ENCODE assay signal across 31 mouse cellular contexts in the genomic region with DNA sequence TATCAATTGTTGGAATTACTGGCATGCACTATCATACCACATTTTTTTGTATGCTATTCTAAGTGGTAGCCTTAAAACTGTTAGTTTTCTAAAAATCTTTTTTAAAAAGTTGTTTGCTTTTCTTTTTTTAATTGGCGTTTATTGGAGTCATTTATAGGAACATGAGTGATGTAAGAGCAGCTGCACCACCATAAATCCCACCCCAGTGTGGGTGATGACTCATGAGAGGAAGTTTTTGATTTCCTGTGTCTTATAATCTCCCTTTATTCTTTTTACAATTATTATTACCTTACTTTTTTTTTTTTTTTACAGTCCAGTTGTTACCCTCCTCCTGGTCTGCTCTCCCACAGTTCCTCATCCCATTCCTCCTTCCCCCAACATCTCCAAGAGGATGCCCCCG. TPM values are rescaled to one million over a fixed set of nuclear protein-coding genes. Genes with fewer than 3 reads are reported as not detected.
"Had no signal": no experiment of that assay in that cellular context is flagged by ENCODE, and none has a peak within 500 bp of the region (broad histone marks: within the 10 kb centered on the region; RNA-seq: fewer than 3 reads in every experiment).

No protein-coding gene starts in this region.

- H3K36me3 ChIP-seq: heart, embryonic 10.5 days; heart, embryonic 12.5 days; heart, embryonic 13.5 days; heart, embryonic 15.5 days; hindbrain, embryonic 10.5 days; hindbrain, embryonic 12.5 days; hindbrain, embryonic 13.5 days; hindbrain, embryonic 15.5 days; intestine, embryonic 15.5 days; kidney, embryonic 15.5 days had no signal

- H3K27me3 ChIP-seq: heart, embryonic 12.5 days; heart, embryonic 13.5 days; heart, embryonic 15.5 days; hindbrain, embryonic 12.5 days; hindbrain, embryonic 13.5 days; hindbrain, embryonic 15.5 days; intestine, embryonic 15.5 days; kidney, embryonic 15.5 days had no signal

- H3K4me2 ChIP-seq: heart, embryonic 11.5 days; heart, embryonic 12.5 days; heart, embryonic 13.5 days; heart, embryonic 15.5 days; hindbrain, embryonic 12.5 days; hindbrain, embryonic 13.5 days; hindbrain, embryonic 14.5 days; hindbrain, embryonic 15.5 days; intestine, embryonic 15.5 days; kidney, embryonic 15.5 days had no signal

- DNase-seq: heart, postnatal 10 days; heart, postnatal 14 days; heart, postnatal 36 days; heart, postnatal 4 days; kidney, adult 11 months; kidney, adult 18-20 months; kidney, adult 2 months; kidney, adult 8-10 months; kidney, adult 9 months; kidney, postnatal 10 days; kidney, postnatal 14 days; kidney, postnatal 25 days; kidney, postnatal 36 days; kidney, postnatal 4 days; layer of hippocampus, adult 9-11 months; layer of hippocampus, postnatal 36 days had no signal

- H3K4me3 ChIP-seq: heart, embryonic 10.5 days; heart, embryonic 12.5 days; heart, embryonic 13.5 days; heart, embryonic 15.5 days; hindbrain, embryonic 10.5 days; hindbrain, embryonic 12.5 days; hindbrain, embryonic 13.5 days; hindbrain, embryonic 15.5 days; intestine, embryonic 15.5 days; kidney, embryonic 15.5 days; layer of hippocampus, adult 2 months had no signal

RNA-seq across cellular contexts. Expression of a gene that starts 37.9 kb away (rescaled TPM):
- total RNA-seq: hematopoietic stem cell, adult 5-6 weeks had no signal
- polyA plus RNA-seq: inflammation-experienced regulatory T-cells, adult 6 months had no signal
